Mouse (Mus musculus) yolk sac, embryonic 10.5 days (tissue): ENCODE measurements around the gene Pdcd1lg2.

Experiments
- DNase-seq: peaks from one replicate; pipeline ENCODE4 v3.0.0-alpha.2; 2017; ENCODE audit warnings: low spot score

Pdcd1lg2 gene

GRCm38 (mm10) chr19:29410619-29411018 lies at the start of gene Pdcd1lg2:
Pdcd1lg2 (plus strand) TSS chr19:29410919.
- no peak for DNase-seq

GRCm38 (mm10) chr19:29361468-29362130 lies 49.1 kb upstream of the Pdcd1lg2 start:
- peak; percentile 90 for DNase-seq

GRCm38 (mm10) chr19:29362173-29362930 lies 48.4 kb upstream of the Pdcd1lg2 start:
- DNase-seq, result no peak

- DNase-seq, result no peak
Measured at GRCm38 (mm10) chr19:29363557-29363956, 47.2 kb upstream of the Pdcd1lg2 start.

GRCm38 (mm10) chr19:29364076-29364475 lies 46.6 kb upstream of the Pdcd1lg2 start:
- DNase-seq, result no peak

- no peak for DNase-seq
Measured at GRCm38 (mm10) chr19:29365105-29365504, 45.6 kb upstream of the Pdcd1lg2 start.

- no peak for DNase-seq
Measured at GRCm38 (mm10) chr19:29366226-29366968, 44.3 kb upstream of the Pdcd1lg2 start.

- peak; percentile 61 for DNase-seq
Measured at GRCm38 (mm10) chr19:29366969-29367622, 43.6 kb upstream of the Pdcd1lg2 start, which contains the start of the genes Plgrkt and Cd274. Plgrkt (minus strand) TSS chr19:29367390. Cd274 (plus strand) TSS chr19:29367455.

GRCm38 (mm10) chr19:29368041-29368440 lies 42.7 kb upstream of the Pdcd1lg2 start:
- DNase-seq, result no peak

- DNase-seq, result no peak
Measured at GRCm38 (mm10) chr19:29368671-29369309, 41.9 kb upstream of the Pdcd1lg2 start.

GRCm38 (mm10) chr19:29370112-29370511 lies 40.6 kb upstream of the Pdcd1lg2 start:
- no peak for DNase-seq

- DNase-seq, result no peak
Measured at GRCm38 (mm10) chr19:29370545-29371283, 40.0 kb upstream of the Pdcd1lg2 start.

GRCm38 (mm10) chr19:29371284-29372081 lies 39.2 kb upstream of the Pdcd1lg2 start:
- DNase-seq, result no peak

GRCm38 (mm10) chr19:29372138-29372537 lies 38.6 kb upstream of the Pdcd1lg2 start:
- no peak for DNase-seq

- no peak for DNase-seq
Measured at GRCm38 (mm10) chr19:29372621-29373020, 38.1 kb upstream of the Pdcd1lg2 start.

GRCm38 (mm10) chr19:29373438-29373837 lies 37.3 kb upstream of the Pdcd1lg2 start:
- DNase-seq, result no peak

GRCm38 (mm10) chr19:29374947-29375346 lies 35.8 kb upstream of the Pdcd1lg2 start:
- no peak for DNase-seq

GRCm38 (mm10) chr19:29376382-29376781 lies 34.3 kb upstream of the Pdcd1lg2 start:
- no peak for DNase-seq

- no peak for DNase-seq
Measured at GRCm38 (mm10) chr19:29379839-29380603, 30.7 kb upstream of the Pdcd1lg2 start.
